Mouse (Mus musculus) G1E (cell line): Measurements from ENCODE around the gene Spout1.
"Not testable (repeated sequence)": the region's sequence is repeated elsewhere in the genome, so short reads cannot be mapped to it uniquely, and the experiment has no call there.

ENCODE experiments used
- CTCF ChIP-seq: IDR thresholded peaks from 2 replicates; pipeline ENCODE4 v1.5.1; 2012; ENCODE audit warnings: low read depth, low read length, inconsistent platforms, mixed read lengths
- GATA1 ChIP-seq: IDR thresholded peaks from 2 replicates; pipeline ENCODE4 v1.6.1; 2012; ENCODE audit warnings: borderline replicate concordance, low read length, inconsistent platforms, mixed read lengths
- POLR2AphosphoS5 ChIP-seq: IDR thresholded peaks from 2 replicates; pipeline ENCODE4 v1.6.1; 2012; ENCODE audit warnings: low read depth, low read length, inconsistent platforms; ENCODE audit not compliant: insufficient replicate concordance
- TAL1 ChIP-seq: conservative IDR thresholded peaks from 2 replicates; pipeline ENCODE4 v1.6.1; 2012; ENCODE audit warnings: low read depth, low read length, inconsistent platforms, mixed read lengths

DNA sequence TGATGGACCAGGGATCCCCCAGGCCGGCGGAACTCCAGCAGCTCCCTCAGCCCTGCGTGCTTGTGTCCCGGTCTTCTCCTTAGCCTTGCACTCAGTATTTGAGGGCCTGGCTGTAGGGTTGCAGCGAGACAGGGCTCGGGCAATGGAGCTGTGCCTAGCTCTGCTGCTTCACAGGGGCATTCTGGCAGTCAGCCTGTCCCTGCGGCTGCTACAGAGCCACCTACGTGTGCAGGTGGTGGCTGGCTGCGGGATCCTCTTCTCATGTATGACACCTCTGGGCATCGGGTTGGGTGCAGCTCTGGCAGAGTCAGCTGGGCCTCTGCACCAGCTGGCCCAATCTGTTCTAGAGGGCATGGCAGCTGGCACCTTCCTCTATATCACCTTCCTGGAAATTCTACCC, 18.4 kb downstream of the Spout1 start:
- TF ChIP-seq TAL1, CTCF, GATA1, POLR2AphosphoS5: not testable (repeated sequence)
